Mouse (Mus musculus) megakaryocyte, embryonic 14.5 days (primary cell): Measurements from ENCODE around the gene Itga9.

ENCODE experiments used
- FLI1 ChIP-seq: IDR thresholded peaks from 2 replicates; pipeline ENCODE4 v1.6.1; 2012; ENCODE audit warnings: low read length, inconsistent platforms, mixed read lengths
- GATA1 ChIP-seq: IDR thresholded peaks from 3 replicates; pipeline ENCODE4 v1.6.1; 2012; ENCODE audit warnings: mixed read lengths, low read length, inconsistent platforms, borderline replicate concordance

DNA sequence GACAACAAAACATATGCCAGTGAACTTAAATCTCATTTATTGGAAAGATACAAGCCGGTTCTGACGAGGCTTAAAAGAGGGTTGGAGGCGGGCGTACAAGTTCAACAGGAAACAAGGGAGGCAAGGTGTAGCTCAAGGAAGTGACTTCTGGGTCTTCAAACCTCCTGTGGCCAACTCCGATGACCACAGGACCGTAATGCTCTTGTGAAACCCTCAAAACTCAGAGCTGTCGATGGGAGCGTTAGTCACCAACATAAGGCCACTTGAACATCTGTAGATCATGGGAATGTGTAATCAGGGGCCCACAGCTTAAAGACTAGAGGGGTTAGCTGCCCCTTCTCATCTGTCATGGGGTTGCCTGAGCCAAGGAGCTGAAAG, 195.4 kb downstream of the Itga9 start:
- TF ChIP-seq FLI1 = no peak
- no peak for TF ChIP-seq GATA1
